Comparison of ENCODE assay signal across 26 mouse cellular contexts in genomic region chr4:65086864-65087263, GRCm38 (mm10). TPM values are rescaled to one million over a fixed set of nuclear protein-coding genes. Genes with fewer than 3 reads are reported as not detected.
DNase-seq lines count a peak whose midpoint lies in the region; ATAC-seq lines count a peak whose summit lies in the region.
"Had no signal": no experiment of that assay in that cellular context is flagged by ENCODE, and none has a peak within 500 bp of the region (broad histone marks: within the 10 kb centered on the region; RNA-seq: fewer than 3 reads in every experiment).

No protein-coding gene starts in this region.

- no peak for ATAC-seq in erythroblast, adult 5-6 weeks (replicated peaks; ENCODE audit: low FRiP score, poor library complexity, severe bottlenecking)
- ATAC-seq: CD4-positive, CD25-positive, alpha-beta regulatory T cell, adult 4 months; forebrain, embryonic 13.5 days; forebrain, embryonic 16.5 days; hindbrain, postnatal 0 days; inflammation-experienced regulatory T-cells, adult 6 months had no signal

- peak; percentile 1 for DNase-seq in left cerebral cortex, adult 11 months (ENCODE audit: low spot score)
- DNase-seq in left cerebral cortex, postnatal 4 days, result no peak
- DNase-seq in right cerebral cortex, adult 2 months (ENCODE audit: low spot score in 2 of 2), result peak; percentile 4 to 8
- no peak for DNase-seq in right cerebral cortex, postnatal 25 days
- DNase-seq in gonadal fat pad, adult 2 months (ENCODE audit: low read depth), result peak; percentile 28
- no peak for DNase-seq in kidney, postnatal 14 days
- DNase-seq: adrenal gland, adult 2 months; adrenal gland, postnatal 25 days; cerebellum, adult 11 months; cerebellum, adult 2 months; cerebellum, adult 9-11 months; cerebellum, postnatal 25 days; gastrocnemius, postnatal 25 days; heart, adult 2 months; heart, postnatal 14 days; heart, postnatal 4 days had no signal

- intact Hi-C loops in left cerebral cortex, postnatal 4 days (cut with DNase I), result no loop called here

RNA-seq across cellular contexts. Expression of gene Pappa, which starts 37.1 kb away (rescaled TPM):
- total RNA-seq in left cerebral cortex, postnatal 4 days (2021), result under 1 TPM; 0.18 to 0.62 TPM
- 0.30 and 0.57 TPM in 2 replicates for polyA plus RNA-seq in gonadal fat pad, adult 2 months (2012; rRNA removed)
- not detected in 2 replicates for total RNA-seq in erythroblast, adult 5-6 weeks (2015; ENCODE audit: low replicate concordance)
- total RNA-seq in erythroblast, adult 5-6 weeks (2017; ENCODE audit: low replicate concordance), result 0.14 and 0.17 TPM in 2 replicates
- total RNA-seq: common myeloid progenitor, adult 5-6 weeks; granulocyte monocyte progenitor cell, adult 5-6 weeks; MEL had no signal
- polyA plus RNA-seq: erythroblast, embryonic 14.5 days; inflammation-experienced regulatory T-cells, adult 6 months had no signal

Comparison
In these comparisons a context has a peak if more than half of its experiments do, and no peak if none do; other contexts are left out.
1. DNase-seq: peak in left cerebral cortex, adult 11 months (single experiment), right cerebral cortex, adult 2 months (2 of 2) and gonadal fat pad, adult 2 months (single experiment); none in left cerebral cortex, postnatal 4 days (single experiment), right cerebral cortex, postnatal 25 days (single experiment) and kidney, postnatal 14 days (single experiment).